Mouse (Mus musculus) spleen, postnatal 10 days (tissue): ENCODE data around the gene Dhx57.

Source experiments
- DNase-seq, 2 experiments: peaks; one replicate each; pipeline ENCODE4 v3.0.0; 2021 to 2022; ENCODE audit warnings: low spot score in 2 of 2

Gene Dhx57

GRCm38 (mm10) chr17:80199160-80199778 is 91.0 kb downstream of the Dhx57 start:
- DNase-seq = no peak

DNA sequence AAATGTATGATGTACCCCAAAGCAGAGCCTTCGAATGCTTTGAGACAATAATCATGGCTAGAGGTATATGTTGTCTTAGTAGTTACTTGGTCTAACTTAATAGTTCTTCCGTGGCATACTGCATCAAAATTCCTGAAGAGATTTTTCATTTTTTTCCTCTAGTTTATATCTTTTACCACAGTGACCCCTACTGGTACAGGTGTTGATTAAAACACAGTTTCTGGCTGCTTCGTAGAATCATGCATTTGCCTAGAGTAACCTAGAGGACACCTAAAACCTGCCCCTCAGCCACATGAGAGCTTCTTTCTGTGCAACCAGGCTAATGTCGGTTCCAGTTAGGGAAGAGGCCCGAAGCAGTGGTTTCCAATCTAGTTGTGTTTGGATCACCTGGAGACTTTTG is 97.2 kb downstream of the Dhx57 start:
- no peak for DNase-seq
